Mouse (Mus musculus) spleen, adult 2 months (tissue): ENCODE results near the gene Rtn4rl2.

Experiments
- CTCF ChIP-seq: fragments of 200-500 bp; IDR thresholded peaks from 2 replicates; pipeline ENCODE4 v1.5.1; 2011; ENCODE audit warnings: mild to moderate bottlenecking, inconsistent platforms; ENCODE audit not compliant: insufficient read depth, insufficient read length, insufficient replicate concordance; ENCODE audit errors: extremely low read depth
- POLR2A ChIP-seq: fragments of 200-500 bp; IDR thresholded peaks from 2 replicates; pipeline ENCODE4 v1.6.1; 2011; ENCODE audit warnings: low read depth, low read length, inconsistent platforms

DNA sequence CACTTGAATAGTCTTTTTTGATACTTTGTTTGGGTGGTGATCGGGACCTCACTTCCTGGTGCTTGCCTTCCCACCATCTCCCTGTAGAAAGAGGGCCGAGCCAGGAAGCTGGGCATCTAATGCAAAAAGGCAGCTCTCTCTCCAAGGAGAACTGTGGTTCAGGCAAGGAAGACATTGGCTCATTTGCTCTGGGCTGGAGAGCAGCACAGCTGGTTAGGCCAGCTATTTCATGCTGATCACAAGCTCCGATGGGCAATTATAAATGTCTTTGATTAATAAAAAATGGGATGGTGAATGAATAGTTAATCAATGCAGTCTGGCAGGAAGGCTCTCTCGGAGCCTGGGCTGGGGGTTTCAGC, 48.1 kb upstream of the Rtn4rl2 start:
- no peak for TF ChIP-seq CTCF
- no peak for TF ChIP-seq POLR2A
